Mouse (Mus musculus) megakaryocyte, embryonic 14.5 days (primary cell): ENCODE data around the gene Lbr.

Source experiments
- FLI1 ChIP-seq: IDR thresholded peaks from 2 replicates; pipeline ENCODE4 v1.6.1; 2012; ENCODE audit warnings: low read length, inconsistent platforms, mixed read lengths
- GATA1 ChIP-seq: IDR thresholded peaks from 3 replicates; pipeline ENCODE4 v1.6.1; 2012; ENCODE audit warnings: mixed read lengths, low read length, inconsistent platforms, borderline replicate concordance

DNA sequence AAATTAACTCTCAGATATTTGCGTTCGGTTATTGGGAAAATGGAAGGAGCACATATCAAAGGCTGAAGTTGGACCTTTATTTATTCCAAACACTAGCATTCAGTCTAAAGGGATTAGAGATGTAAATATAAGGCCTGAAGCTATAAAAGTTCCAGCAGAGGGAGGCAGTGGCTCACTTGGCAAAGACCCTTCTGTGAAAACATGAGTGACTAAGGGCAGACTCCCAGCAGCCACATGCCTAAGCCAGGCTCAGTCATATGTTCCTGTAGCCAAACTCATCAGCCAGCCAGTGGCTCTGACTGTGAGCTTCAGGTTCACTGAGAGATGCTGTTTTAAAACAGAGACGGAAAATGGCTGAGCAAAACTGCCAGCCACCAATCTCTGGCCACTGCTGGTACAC is 71.0 kb downstream of the Lbr start:
- TF ChIP-seq GATA1 (no peak), FLI1 (no peak)
